Mouse (Mus musculus) myocyte (in vitro differentiated cells): Measurements from ENCODE around the gene Lyst. TPM values are rescaled to one million over a fixed set of nuclear protein-coding genes. Genes with fewer than 3 reads are reported as not detected.
"Not testable (repeated sequence)": the region's sequence is repeated elsewhere in the genome, so short reads cannot be mapped to it uniquely, and the experiment has no call there.

Source experiments
- H3K27me3 ChIP-seq: one replicate; pipeline ENCODE4 v1.6.1; 2011; ENCODE audit not compliant: control insufficient read depth, insufficient read depth, insufficient read length
- H3K36me3 ChIP-seq: one replicate; pipeline ENCODE4 v1.6.1; 2011; ENCODE audit not compliant: control insufficient read depth, insufficient read depth
- H3K4me2 ChIP-seq: one replicate; pipeline ENCODE4 v1.6.1; 2011; ENCODE audit warnings: low read depth, control low read depth
- H3K4me3 ChIP-seq: one replicate; pipeline ENCODE4 v1.5.1; 2011; ENCODE audit warnings: mild to moderate bottlenecking, control low read depth, moderate library complexity
- H3K79me2 ChIP-seq: one replicate; pipeline ENCODE4 v1.6.1; 2011; ENCODE audit not compliant: control insufficient read depth, insufficient read depth
- H3ac ChIP-seq: one replicate; pipeline ENCODE4 v1.6.1; 2011; ENCODE audit not compliant: control insufficient read depth, insufficient read length
- CEBPB ChIP-seq: IDR thresholded peaks from 2 replicates; pipeline ENCODE4 v1.6.1; 2011; ENCODE audit warnings: mild to moderate bottlenecking, moderate library complexity; ENCODE audit not compliant: poor library complexity, insufficient read depth, severe bottlenecking
- E2F4 ChIP-seq: IDR thresholded peaks from one replicate; pipeline ENCODE4 v1.6.1; 2011; ENCODE audit warnings: mild to moderate bottlenecking, control low read depth, moderate library complexity; ENCODE audit not compliant: insufficient read depth
- MAX ChIP-seq: IDR thresholded peaks from one replicate; pipeline ENCODE4 v1.6.1; 2011; ENCODE audit warnings: low read depth, mild to moderate bottlenecking, control low read depth
- MYOD1 ChIP-seq, 3 experiments: IDR thresholded peaks; one replicate each; pipeline ENCODE4 v1.6.1; 2011; ENCODE audit warnings: control low read depth in 2 of 3, low read depth in 2 of 3, mild to moderate bottlenecking in 2 of 3, moderate library complexity in 1 of 3; ENCODE audit not compliant: insufficient read length in 2 of 3, control insufficient read depth in 1 of 3
- MYOG ChIP-seq, 3 experiments: IDR thresholded peaks; one replicate each; pipeline ENCODE4 v1.6.1; 2011; ENCODE audit warnings: control low read depth in 2 of 3, low read depth in 2 of 3, mild to moderate bottlenecking in 2 of 3; ENCODE audit not compliant: insufficient read length in 2 of 3, control insufficient read depth in 1 of 3, insufficient read depth in 1 of 3
- POLR2A ChIP-seq: IDR thresholded peaks from one replicate; pipeline ENCODE4 v1.6.1; 2011; ENCODE audit warnings: low read depth, mild to moderate bottlenecking, control low read depth, moderate library complexity; ENCODE audit not compliant: insufficient read length
- POLR2AphosphoS2 ChIP-seq: IDR thresholded peaks from one replicate; pipeline ENCODE4 v1.6.1; 2011; ENCODE audit warnings: low read depth, control low read depth; ENCODE audit not compliant: insufficient read length
- REST ChIP-seq: IDR thresholded peaks from one replicate; pipeline ENCODE4 v1.6.1; 2011; ENCODE audit warnings: mild to moderate bottlenecking, control low read depth, moderate library complexity; ENCODE audit not compliant: insufficient read depth, insufficient read length
- SRF ChIP-seq: IDR thresholded peaks from one replicate; pipeline ENCODE4 v1.6.1; 2011; ENCODE audit warnings: low read depth; ENCODE audit not compliant: control insufficient read depth, insufficient read length
- TCF12 ChIP-seq: IDR thresholded peaks from one replicate; pipeline ENCODE4 v1.6.1; 2011; ENCODE audit warnings: mild to moderate bottlenecking, control low read depth; ENCODE audit not compliant: poor library complexity, insufficient read depth, severe bottlenecking
- TCF3 ChIP-seq: IDR thresholded peaks from one replicate; pipeline ENCODE4 v1.6.1; 2011; ENCODE audit warnings: low read depth, control low read depth; ENCODE audit not compliant: insufficient read length
- USF1 ChIP-seq: IDR thresholded peaks from one replicate; pipeline ENCODE4 v1.6.1; 2011; ENCODE audit warnings: low read depth, mild to moderate bottlenecking, control low read depth, moderate library complexity
- polyA plus RNA-seq: library from polyadenylated mRNA; unstranded; fragments of >200 nt; fragmentation: generic; extraction: Trizol; gene quantifications from one replicate; pipeline ENCODE4 v1.2.1, GENCODE M21; 2012; ENCODE audit warnings: missing spikeins

Gene Lyst
- 3.6 TPM for polyA plus RNA-seq

- peaks cover 43% of the 10 kb centered on the region for H3K79me2 ChIP-seq
- no peaks in the 10 kb centered on the region for H3K36me3 ChIP-seq
- peak within 1 kb of the TSS; percentile 78 for H3K4me2 ChIP-seq
- H3K4me3 ChIP-seq, result peak within 1 kb of the TSS; percentile 47
- TF ChIP-seq TCF3 (no peak), POLR2AphosphoS2 (peak; percentile 38), TCF12 (no peak), E2F4 (no peak), MYOD1 (IDR thresholded peaks at IDR 0.05; ENCODE audit: control insufficient read depth in 1 of 3, insufficient read length in 2 of 3, low read depth in 2 of 3) (peak in 2 of 3 experiments; percentile 4 to 48), SRF (peak; percentile 40), POLR2A (peak; percentile 42), REST (no peak), CEBPB (no peak), MYOG (IDR thresholded peaks at IDR 0.05; ENCODE audit: control insufficient read depth in 1 of 3, insufficient read depth in 1 of 3, insufficient read length in 2 of 3, low read depth in 2 of 3) (peak in 1 of 3 experiments; percentile 42), USF1 (no peak), MAX (no peak)
- H3K27me3 ChIP-seq, result no peaks in the 10 kb centered on the region
- H3ac ChIP-seq, result peak within 1 kb of the TSS; percentile 53
These were observed at the start of gene Lyst for GRCm38 (mm10) chr13:13590048-13591011. Gene Lyst (plus strand): TSS chr13:13590397.

- H3K4me3 ChIP-seq, H3ac ChIP-seq, H3K27me3 ChIP-seq, H3K36me3 ChIP-seq, H3K4me2 ChIP-seq, H3K79me2 ChIP-seq: not testable (repeated sequence)
These were observed 47.1 kb upstream of the Lyst start for GRCm38 (mm10) chr13:13543073-13543472.

DNA sequence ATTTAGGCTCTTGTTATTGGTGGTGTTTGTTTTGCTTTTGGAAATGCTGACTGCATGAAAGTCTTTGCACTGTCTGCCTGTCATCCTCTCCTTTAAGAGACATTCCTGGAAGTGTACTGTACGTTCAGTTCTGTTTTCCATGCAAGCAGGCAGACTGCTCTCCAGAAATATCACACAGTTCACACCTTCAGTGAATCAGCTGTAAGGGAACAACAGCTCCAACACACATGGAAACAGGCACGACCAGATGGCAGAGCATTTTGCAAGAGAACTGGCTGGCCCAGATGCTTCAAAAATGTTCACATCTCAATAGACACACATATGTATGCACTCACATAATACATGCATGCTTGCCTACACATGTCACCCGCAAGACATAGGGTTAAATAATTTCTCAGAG lies 43.4 kb upstream of the Lyst start:
- H3K27me3 ChIP-seq, result no peaks in the 10 kb centered on the region
- H3K4me3 ChIP-seq, result no peak overlapping the region
- no peak overlapping the region for H3ac ChIP-seq
- H3K79me2 ChIP-seq, result no peaks in the 10 kb centered on the region
- H3K4me2 ChIP-seq, result no peak overlapping the region
- no peaks in the 10 kb centered on the region for H3K36me3 ChIP-seq
- TF ChIP-seq USF1 (no peak), E2F4 (no peak), POLR2A (no peak), MAX (no peak), REST (no peak), TCF12 (no peak), MYOD1 (IDR thresholded peaks at IDR 0.05; ENCODE audit: control insufficient read depth in 1 of 3, insufficient read length in 2 of 3, low read depth in 2 of 3) (no peak), POLR2AphosphoS2 (no peak), SRF (no peak)

- Histone ChIP-seq H3K27me3 (no peaks in the 10 kb centered on the region), H3K4me2 (no peak overlapping the region), H3ac (no peak overlapping the region), H3K36me3 (no peaks in the 10 kb centered on the region), H3K4me3 (no peak overlapping the region), H3K79me2 (no peaks in the 10 kb centered on the region)
- TF ChIP-seq MAX (no peak), MYOD1 (IDR thresholded peaks at IDR 0.05; ENCODE audit: control insufficient read depth in 1 of 3, insufficient read length in 2 of 3, low read depth in 2 of 3) (no peak), MYOG (IDR thresholded peaks at IDR 0.05; ENCODE audit: control insufficient read depth in 1 of 3, insufficient read depth in 1 of 3, insufficient read length in 2 of 3, low read depth in 2 of 3) (no peak), SRF (no peak), E2F4 (no peak), TCF12 (no peak), CEBPB (no peak), POLR2A (no peak), TCF3 (no peak), REST (no peak), USF1 (no peak)
These were observed 42.3 kb upstream of the Lyst start for GRCm38 (mm10) chr13:13547889-13548288.

GRCm38 (mm10) chr13:13548431-13549190 lies 41.6 kb upstream of the Lyst start:
- no peak for TF ChIP-seq MYOD1 (IDR thresholded peaks at IDR 0.05; ENCODE audit: control insufficient read depth in 1 of 3, insufficient read length in 2 of 3, low read depth in 2 of 3)
- TF ChIP-seq REST, result no peak
- no peak for TF ChIP-seq POLR2A
- TF ChIP-seq POLR2AphosphoS2, result no peak
- no peak for TF ChIP-seq MAX
- no peak for TF ChIP-seq CEBPB
- TF ChIP-seq SRF, result no peak
- no peak overlapping the region for H3ac ChIP-seq
- no peaks in the 10 kb centered on the region for H3K27me3 ChIP-seq
- no peak overlapping the region for H3K4me2 ChIP-seq
- H3K36me3 ChIP-seq, result no peaks in the 10 kb centered on the region
- no peaks in the 10 kb centered on the region for H3K79me2 ChIP-seq
- no peak overlapping the region for H3K4me3 ChIP-seq
